Mouse (Mus musculus) spleen, postnatal 36 days (tissue): ENCODE measurements around the gene Zan.

Experiments used
- DNase-seq, 2 experiments: peaks; one replicate each; pipeline ENCODE4 v3.0.0; 2022; ENCODE audit warnings: low spot score in 2 of 2, mixed read lengths in 1 of 2

Zan gene

DNA sequence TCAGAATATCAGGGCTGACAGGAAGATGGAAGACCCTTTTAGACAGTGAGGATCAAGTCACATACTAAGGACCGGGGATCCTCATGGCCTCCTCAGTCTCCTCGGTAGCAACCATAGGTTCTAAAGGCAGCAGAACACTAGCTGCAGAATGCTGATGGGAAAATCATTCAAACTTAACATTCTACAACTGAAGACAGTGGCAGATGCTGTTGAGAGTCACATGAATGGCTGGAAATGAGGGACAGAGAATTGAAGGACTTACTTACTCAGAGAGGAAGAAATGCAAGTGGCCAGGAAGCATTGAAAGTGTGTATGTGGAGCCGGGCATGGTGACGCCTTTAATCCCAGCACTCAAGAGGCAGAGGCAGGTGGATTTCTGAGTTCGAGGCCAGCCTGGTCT lies at the start of gene Zan:
TSS of gene Zan (minus strand) at position 101 of the 400 bp plus-strand sequence.
- DNase-seq = no peak

DNA sequence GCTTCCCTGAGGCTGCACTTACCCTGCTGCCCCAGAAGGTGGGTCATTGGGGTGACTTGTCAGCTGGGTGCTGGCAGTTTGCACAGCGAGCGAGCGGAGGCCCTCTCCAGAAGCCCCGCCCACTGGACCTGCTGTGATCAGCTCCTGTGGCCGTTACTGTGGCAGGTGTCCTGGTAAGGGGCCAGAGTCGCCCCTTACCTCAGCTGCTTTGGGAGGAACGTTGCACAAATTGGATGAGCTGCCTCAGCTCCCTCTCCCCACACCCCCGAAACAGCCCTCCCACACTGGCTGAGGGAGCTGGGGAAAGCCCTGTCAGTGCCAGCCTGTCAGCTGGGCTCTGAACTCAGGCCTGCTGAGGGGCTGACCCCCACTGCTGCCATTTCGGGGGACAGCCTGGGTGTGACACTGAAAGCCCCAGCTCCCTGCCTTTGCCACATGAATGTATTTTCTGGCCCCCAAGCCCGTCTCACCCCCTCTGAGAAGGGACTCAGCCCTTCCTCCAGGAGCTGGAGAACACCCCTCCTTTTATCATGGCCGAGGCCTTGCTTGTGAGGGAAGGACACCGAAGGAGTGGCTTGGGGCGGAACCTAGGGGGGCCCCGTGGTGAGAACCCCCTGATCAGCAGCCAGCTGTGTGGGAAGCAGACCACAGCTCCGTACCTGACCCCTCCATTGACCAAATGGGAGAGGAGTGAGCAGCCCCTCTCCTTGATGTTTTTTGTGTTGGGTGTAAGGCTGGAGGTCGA lies 49.5 kb upstream of the Zan start:
- peak; percentile 43 to 47 for DNase-seq

DNA sequence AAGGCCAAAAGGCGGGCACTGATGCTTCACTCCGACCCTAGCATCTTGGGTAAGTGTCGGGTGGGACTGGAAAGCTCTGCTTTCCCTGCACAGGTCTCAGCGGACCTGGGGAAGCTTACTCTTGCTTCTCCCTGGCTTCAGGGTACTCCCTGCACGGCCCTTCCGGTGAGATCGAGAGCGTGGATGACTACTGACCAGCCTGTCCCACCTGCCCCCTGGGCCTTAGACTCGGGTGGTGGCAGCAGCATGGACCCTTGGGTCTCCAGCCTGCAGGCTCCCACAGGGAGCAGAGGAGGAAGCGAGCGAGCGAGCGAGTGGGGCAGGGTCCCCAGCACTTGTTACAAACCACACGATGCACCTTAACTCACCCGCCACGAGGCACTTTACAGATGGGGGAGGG lies 48.6 kb upstream of the Zan start:
- no peak for DNase-seq

GRCm38 (mm10) chr5:137524671-137525070 lies 47.8 kb upstream of the Zan start:
- DNase-seq = no peak

DNA sequence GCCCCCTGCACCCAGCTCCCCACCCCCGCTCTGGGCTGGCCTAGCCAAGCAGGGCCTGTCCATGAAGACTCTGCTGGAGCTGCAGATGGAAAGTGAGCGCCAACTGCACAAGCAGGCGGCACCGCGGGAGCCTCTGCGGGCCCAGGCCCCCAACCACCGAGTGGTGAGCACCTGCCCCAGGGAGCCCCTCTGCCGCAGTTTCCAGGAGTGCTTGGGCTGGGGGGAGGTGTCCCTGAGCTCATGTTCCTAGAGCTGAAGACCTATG lies 47.3 kb upstream of the Zan start:
- no peak for DNase-seq

DNA sequence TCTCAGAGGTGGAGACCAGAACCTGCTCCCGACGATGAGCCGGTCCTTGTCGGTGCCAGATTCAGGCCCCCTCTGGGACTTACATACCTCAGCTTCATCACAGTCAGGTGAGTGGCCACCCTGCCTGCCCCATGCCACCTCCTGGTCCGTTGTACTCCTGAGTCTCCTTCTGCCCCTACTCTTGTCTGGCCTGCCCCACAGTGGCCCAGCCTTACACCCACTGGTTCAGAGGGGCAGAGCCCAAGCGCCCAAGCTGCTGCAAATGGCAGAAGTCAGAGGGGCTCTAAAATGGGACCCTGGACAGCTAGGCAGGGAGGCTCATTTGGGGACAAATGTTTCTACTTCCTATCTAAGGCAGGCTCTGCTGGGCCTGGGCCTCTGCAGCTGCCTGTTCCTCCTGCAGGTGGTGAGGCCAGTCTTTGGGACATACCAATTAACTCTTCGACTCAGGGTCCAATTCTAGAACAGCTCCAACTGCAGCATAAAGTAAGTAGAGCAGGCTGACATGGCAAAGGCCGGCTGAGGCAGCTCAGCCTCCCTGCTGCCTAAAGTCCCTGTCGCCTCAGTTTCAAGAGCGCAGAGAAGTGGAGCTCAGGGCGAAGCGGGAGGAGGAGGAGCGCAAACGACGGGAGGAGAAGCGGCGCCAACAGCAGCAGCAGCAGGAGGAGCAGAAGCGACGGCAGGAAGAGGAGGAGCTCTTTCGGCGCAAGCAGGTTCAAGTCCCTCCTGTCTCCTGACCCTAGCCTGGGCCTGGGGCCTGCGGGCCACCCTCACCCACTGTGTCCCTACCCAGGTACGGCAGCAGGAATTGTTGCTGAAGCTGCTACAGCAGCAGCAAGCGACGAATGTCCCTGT lies 46.8 kb upstream of the Zan start:
- no peak for DNase-seq

DNA sequence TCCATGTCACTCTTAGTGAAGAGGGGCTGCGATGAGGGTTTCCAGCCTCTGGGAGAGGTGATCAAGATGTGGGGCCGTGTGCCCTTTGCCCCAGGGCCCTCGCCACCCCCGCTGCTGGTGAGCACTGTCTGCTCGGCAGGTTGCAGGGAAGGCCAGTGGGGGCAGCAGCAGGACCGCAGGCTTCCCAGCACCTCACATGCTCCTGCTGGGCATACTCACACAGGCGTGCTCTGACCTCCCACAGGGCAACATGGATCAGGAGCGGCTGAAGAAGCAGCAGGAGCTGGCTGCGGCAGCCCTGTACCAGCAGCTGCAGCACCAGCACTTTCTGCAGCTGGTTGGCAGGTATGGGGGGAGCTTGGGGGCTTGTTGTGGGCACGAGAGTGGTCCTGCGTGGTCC lies 45.8 kb upstream of the Zan start:
- no peak for DNase-seq

GRCm38 (mm10) chr5:137521861-137522260 lies 45.0 kb upstream of the Zan start:
- DNase-seq = no peak

DNA sequence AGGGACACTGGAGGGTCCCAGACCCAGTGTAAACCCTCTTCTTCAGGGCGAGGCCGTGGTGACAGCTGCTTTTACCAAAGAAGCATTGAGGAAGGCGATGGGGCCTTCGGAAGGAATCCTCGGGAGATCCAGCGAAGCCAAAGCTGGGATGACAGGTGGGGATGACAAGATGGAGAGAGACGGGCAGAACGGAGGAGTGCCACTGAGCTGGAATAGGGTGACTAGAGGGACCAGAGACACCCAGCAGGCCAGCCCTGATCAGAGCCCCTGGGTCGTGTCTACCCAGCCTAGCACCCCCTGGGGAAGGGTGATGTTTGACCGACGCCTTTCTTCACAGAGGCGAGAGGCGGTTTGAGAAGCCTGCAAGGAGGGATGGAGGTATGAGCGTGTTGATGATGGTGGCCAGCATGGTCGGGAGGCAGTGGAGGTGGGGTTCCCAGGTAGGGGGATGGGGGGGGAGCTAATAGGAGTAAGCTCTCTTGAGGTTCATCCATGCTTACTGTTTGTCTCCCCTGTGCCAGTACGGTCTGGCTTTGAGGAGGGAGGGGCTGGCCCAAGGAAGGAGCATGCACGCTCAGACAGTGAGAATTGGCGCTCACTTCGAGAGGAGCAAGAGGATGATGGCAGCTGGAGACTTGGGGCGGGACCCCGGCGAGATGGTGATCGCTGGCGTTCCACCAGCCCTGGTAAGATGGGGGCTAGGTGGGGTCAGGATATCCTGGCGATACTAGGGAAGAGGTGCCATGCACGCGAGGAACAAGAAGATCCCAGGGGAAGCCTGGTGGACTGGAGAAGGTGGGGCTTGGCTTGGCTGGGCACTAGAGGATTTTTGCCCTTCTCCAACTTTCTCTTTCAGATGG lies 43.1 kb upstream of the Zan start:
- DNase-seq = no peak

- DNase-seq = no peak
Measured at GRCm38 (mm10) chr5:137518436-137518835, 41.6 kb upstream of the Zan start, which contains the start of gene Gigyf1. Gene Gigyf1, plus strand, starts transcription at chr5:137518548.

DNA sequence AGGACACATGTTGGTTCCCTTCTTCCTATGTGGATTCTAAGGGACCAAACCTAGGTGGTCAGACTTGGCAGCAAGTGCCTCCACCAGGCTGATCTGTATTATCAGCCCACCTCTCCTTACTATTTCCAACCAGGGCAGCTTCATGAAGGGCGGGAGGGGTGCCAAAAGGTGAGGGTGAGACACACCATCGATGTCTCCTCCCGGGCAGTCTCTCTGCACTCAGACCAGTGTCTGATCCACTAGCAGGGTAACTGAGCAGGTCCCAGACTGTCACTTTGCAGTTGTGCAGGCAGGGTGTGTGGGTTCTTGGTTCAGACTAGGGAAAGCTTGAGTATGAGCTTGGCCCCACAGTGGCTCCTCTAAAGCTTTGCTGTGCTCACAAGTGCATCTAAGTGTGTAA lies 37.9 kb upstream of the Zan start:
- DNase-seq = no peak

GRCm38 (mm10) chr5:137513951-137514721 lies 37.3 kb upstream of the Zan start:
- no peak for DNase-seq

DNA sequence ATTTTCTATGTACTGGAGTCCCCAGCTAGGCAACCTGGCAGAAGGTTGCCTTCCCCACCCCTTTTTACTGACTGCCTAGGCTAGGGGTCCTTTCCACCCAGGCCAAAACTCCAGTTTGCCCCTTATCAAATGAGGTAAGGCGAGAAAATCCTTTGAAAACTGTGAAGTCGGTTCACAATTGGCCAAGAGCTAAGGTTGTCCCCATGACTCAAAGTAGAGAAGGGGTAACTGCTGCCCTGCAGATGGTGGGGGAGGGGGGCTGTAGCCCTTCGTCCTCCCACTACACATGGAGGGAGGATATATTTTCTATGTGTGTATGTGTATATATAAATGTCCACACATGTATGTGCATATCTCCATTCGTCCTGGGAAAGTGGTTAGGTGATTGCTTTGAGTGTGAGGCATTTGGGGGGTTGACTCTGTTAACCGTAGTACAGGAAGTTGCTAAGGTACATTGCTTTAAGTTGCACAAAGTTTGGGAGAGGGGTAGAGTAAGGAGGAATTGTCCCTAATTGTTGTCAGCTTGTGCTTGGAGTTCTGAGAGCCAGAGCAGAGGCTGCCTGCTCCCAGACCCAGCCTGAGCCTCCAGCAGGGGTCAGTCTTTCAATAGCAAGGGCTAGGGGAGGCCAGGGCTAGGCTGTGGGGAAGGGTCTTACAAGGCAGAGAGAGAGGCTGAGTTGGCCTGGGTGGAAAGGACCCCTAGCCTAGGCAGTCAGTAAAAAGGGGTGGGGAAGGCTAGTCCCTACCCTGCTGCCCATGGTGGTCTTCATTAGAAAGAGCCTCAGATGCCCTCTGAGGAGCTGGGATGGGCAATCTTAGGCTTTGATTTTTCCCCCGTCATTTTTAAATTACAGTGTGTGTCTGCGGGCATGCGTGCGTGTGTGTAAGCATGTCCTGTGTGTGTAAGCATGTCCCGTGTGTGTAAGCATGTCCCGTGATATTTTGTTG lies 36.3 kb upstream of the Zan start:
- DNase-seq = peak in 1 of 2 experiments; percentile 23

- no peak for DNase-seq
Measured at GRCm38 (mm10) chr5:137511706-137512105, 34.8 kb upstream of the Zan start.

DNA sequence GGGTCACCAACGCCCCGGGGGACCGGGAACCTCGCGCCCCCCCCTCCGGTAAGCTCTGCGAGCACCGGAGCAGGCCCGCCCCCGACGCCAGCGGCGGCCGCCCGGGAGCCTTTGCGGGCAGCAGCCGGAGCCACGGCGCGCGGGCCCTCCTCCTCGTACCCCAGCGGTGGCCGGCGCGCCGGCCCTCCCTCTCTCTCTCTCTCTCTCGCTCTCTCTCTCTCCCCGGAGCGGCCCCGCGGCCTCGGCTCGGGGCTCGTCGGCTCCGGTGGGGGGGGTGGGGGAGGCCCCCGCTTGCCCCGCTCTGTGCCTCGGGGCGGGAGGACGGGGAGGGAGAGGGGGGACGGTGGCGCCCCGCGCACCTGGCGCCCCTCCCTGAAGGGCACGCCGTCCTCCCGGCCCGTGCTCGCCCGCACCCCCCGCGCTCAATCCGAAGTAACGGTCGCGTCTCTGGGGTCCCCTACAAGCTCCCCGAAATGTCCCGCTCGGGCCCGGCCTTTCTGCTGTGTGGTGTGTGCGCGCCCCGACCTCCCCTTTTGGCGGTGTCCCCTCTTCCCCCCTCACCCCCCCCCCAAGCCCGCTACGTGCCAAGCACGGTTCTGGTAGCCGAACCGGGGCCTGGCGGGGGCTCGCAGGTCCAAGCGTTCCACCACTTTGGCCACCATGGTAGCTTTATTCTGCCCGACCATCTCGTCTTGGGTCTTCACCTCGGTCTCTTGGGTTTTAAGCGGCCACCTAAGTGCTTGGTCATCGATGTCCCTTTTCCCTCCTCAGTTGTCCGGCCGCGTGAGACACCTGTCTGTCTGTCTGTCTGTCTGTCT lies 33.9 kb upstream of the Zan start:
- DNase-seq = peak in 1 of 2 experiments; percentile 31

- peak; percentile 66 to 69 for DNase-seq
Measured at GRCm38 (mm10) chr5:137510014-137510501, 33.2 kb upstream of the Zan start.

- DNase-seq = no peak
Measured at GRCm38 (mm10) chr5:137504041-137504440, 27.2 kb upstream of the Zan start.

DNA sequence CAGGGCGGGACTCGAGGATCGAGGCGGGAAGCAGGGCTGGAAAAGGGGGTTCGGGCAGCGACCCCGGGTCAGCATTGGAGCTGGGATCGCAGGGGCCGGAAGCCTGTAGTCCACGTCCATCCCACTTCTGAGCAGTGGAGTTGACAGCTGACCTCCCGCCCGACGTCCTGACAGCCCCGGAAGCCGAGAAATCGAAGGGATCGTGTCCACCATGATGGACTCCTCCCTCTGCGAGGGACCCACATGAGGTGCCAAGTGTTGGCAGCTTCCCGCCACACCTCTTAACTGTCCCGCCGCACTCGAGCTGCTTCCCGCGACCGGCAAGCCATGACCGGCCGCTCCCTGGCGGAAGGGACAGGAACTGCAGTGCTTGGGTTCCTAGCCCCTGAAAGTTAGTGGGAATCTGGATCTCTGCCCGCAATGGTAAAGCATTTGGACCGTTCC lies 25.8 kb upstream of the Zan start:
- peak; percentile 68 to 80 for DNase-seq
